Mouse (Mus musculus) CD4-positive helper T cell, adult 2 months (primary cell): ENCODE measurements around the gene Slc3a2.
A peak's percentile ranks its signal among the peaks of the same experiment; 100 is the strongest.
"Not testable (repeated sequence)": the region's sequence is repeated elsewhere in the genome, so short reads cannot be mapped to it uniquely, and the experiment has no call there.

ENCODE experiments used
- DNase-seq: peaks from one replicate; pipeline ENCODE4 v3.0.0-alpha.2; 2012; ENCODE audit warnings: low read depth, missing footprints, low spot score

Slc3a2 gene

GRCm38 (mm10) chr19:8722907-8723573, at the start of gene Slc3a2:
TSS of gene Slc3a2 (minus strand) at chr19:8723369.
- DNase-seq = peak; percentile 99

- DNase-seq = peak; percentile 90
Observed at GRCm38 (mm10) chr19:8770567-8771270, 47.5 kb upstream of the Slc3a2 start, which contains the start of gene Tmem223. TSS of gene Tmem223 (plus strand) at chr19:8770996.

GRCm38 (mm10) chr19:8765562-8765961, 42.4 kb upstream of the Slc3a2 start:
- no peak for DNase-seq

GRCm38 (mm10) chr19:8763276-8763675, 40.1 kb upstream of the Slc3a2 start:
- DNase-seq = no peak

DNA sequence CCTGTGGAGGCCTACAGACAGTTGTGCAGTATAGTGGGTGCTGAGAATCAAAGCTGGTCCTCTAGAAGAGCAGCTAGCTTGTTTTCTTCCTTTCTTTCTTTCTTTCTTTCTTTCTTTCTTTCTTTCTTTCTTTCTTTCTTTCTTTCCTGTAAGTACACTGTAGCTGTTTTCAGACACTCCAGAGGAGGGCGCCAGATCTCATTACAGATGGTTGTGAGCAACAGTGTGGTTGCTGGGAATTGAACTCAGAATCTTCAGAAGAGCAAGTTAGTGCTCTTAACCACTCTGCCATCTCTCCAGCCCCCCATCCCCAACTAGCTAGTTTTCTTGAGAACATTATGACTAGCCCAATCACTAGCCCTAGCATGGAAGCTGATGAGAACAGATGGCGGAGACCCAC, 37.6 kb upstream of the Slc3a2 start:
- DNase-seq = peak; percentile 25

DNA sequence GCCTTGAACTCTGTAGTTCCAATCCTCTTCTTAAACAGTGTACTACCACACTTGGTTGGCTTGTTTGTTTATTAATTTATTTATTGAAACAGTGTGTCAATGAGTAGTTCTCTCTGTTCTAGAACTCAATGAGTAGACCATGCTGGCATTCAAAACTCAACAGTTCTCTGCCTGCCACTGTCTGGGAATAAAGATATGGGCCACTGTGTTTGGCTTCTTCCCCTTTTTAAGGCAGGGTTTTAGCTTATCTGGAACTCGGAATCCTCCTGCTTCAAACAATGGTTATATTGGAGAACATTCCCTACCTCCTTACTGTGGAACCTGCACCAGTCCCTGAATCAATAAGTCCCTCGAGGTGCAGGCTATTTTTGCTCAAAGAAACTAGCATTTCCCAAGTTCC, 35.7 kb upstream of the Slc3a2 start:
- no peak for DNase-seq

- peak; percentile 72 for DNase-seq
Observed at GRCm38 (mm10) chr19:8757471-8757998, 34.4 kb upstream of the Slc3a2 start.

DNA sequence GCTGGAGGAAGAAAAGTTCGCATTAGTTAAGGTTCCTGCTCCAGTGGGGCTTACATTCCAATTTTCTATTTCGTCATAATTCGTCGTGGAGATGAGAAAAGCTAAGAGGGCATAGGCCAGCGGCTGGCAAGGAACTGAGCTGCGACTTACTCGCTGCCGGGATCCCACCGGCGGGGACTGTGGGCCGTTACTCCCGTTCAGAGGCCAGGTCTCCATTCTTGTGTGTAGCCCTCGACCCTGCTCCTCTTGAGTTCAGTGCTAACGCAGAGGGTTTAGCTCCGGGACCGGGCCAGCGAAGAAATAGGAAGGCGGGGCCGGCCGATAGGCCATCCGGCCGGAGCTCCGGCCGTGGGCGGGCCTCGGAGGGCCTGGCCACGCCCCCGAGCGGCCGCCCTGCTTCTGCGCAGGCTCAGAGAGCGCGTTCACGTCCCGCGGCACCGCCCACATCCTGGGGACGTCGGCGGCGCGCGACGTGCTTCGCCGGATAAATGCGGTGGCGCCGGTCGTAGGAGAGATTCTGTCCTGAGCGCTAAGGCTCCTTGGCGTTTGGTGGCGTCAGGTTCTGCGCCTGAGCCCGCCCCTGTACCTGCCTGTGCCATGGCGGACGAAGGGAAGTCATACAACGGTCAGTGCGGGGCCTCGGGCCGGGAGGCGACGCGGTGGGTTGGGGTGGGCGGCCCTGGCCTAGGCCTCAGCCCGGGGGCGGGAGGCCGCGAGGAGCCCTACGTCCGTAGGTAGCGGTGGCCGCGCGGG, 33.6 kb upstream of the Slc3a2 start, which contains the start of gene Nxf1:
TSS of gene Nxf1 (plus strand) at position 439 of the 753 bp plus-strand sequence.
- peak; percentile 96 for DNase-seq

DNA sequence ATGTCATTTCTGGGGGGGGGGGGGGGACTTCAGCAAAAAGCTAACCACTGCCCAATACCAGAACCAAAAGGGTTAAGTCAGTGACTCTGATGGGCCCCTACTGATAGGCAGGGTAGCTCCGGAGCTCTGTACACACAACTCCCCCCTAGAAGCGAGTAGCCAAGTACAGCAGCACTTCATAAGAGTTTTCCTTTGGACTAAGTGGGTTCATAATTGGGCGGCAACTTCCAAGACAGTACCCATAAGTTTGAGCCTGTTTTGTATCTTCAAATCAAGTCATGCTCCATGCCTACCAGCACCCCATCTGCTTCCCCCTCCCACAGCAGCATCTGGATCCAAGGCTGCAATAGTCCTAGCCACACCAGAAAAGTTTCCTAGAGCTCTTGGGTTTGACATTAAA, 32.5 kb upstream of the Slc3a2 start:
- DNase-seq = no peak

GRCm38 (mm10) chr19:8747368-8747767, 24.2 kb upstream of the Slc3a2 start:
- DNase-seq = peak; percentile 46

DNA sequence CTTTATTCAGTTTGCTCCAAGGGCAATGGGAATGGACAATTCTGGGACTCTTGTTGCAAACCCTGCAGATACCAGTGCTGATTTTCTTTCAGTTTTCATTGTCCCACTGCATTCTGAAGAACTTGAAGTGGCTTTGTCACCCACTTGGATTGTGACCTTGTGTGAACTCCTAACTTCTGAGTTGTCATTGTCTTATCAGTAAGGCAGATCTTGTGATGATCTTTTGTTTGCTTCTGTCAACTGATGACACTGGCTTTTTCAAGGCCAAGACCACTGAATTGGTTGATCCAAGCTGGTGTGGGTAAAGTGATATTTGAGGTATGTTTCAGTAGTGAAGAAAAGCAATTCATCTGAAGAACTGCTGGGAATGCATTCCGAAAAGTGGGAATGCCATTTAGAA, 22.2 kb upstream of the Slc3a2 start:
- no peak for DNase-seq

DNA sequence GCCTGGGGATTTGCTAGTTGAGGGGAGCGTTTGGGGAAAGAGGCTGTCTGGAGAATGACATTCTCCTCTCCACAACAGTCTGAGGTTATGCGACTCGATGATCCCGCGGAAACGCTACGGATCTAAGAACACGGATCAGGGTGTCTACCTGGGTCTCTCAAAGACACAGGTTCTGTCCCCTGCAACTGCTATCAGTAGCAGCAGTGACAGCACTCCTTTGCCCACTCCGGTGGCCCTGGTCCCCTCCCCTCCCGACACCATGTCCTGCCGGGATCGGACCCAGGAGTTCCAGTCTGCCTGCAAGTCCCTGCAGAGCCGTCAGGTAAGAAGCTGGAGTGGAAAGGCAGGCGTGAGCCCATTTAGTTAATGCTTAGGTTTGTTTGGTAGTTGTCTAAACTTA, 19.0 kb upstream of the Slc3a2 start:
- DNase-seq = peak; percentile 34

DNA sequence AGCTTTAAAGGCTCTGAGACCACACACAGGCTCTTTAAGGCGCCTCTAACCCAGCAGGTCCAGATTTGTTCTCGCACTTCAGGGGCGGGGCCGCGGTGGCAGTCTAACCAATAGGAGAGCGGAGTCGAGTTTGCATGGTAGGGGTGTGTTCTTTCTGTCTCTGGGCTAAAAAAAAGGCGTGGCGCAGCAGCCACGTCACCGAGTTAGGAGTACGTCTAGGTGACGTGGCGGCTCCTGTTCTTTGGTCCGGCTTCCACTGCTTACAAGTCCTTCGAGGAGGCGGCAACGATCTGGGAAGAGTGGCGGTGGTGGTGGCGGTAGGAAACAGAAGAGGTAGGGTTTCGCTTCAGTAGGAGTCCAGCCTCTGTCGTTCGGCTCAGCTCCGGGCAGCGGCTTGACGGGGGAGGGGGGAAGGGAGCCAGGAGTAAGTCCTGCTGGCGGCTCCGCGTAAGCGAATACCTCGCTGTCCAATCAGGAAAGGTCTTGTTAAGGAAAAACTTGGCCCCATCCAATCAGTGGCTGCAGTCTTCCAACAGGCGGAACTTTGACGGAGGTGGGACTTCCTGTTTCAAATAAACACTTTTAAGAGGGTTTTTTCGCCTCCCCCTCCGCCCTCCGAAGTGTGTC, 18.2 kb upstream of the Slc3a2 start, which contains the start of gene Stx5a:
TSS of gene Stx5a (plus strand) at position 171 of the 627 bp plus-strand sequence.
- peak; percentile 99 for DNase-seq

- DNase-seq = no peak
Observed at GRCm38 (mm10) chr19:8740603-8741002, 17.4 kb upstream of the Slc3a2 start, which contains the start of gene 1700092M07Rik. TSS of gene 1700092M07Rik (plus strand) at chr19:8740718.

GRCm38 (mm10) chr19:8739646-8740045, 16.5 kb upstream of the Slc3a2 start:
- no peak for DNase-seq

- DNase-seq = no peak
Observed at GRCm38 (mm10) chr19:8738911-8739310, 15.7 kb upstream of the Slc3a2 start.

GRCm38 (mm10) chr19:8736160-8736467, 12.9 kb upstream of the Slc3a2 start:
- DNase-seq = no peak

GRCm38 (mm10) chr19:8735389-8736159, 12.4 kb upstream of the Slc3a2 start, which contains the start of gene Wdr74:
TSS of gene Wdr74 (plus strand) at chr19:8735827.
- DNase-seq = peak; percentile 94

DNA sequence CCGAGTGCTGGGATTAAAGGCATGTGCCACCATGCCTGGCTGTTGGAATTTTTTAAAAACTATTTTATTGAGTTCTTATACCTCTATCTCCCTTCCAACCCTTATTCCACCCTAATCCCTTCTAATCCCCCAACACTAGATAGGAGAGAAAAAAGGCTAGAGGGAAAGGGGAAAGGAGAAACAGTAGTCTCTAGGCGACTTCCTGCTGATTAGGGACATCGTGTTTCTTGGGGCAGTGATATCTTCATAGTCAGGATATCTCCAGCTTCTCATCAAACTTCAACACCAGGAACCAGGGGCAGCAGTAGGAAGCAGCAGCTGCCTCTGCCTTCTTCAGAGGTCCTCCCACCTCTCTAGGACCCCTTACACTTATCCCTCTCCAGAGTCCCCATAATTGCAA, 11.2 kb upstream of the Slc3a2 start:
- no peak for DNase-seq

GRCm38 (mm10) chr19:8728335-8729099, 5.3 kb upstream of the Slc3a2 start:
- DNase-seq = not testable (repeated sequence)
